Mouse (Mus musculus) stomach, adult 2 months (tissue): ENCODE results near the gene Safb. TPM values are rescaled to one million over a fixed set of nuclear protein-coding genes. Genes with fewer than 3 reads are reported as not detected.

Experiments used
- polyA plus RNA-seq: library from polyadenylated mRNA; depleted of rRNA; stranded (reverse); fragments of >200 nt; gene quantifications from 2 replicates; pipeline ENCODE4 v1.2.3, GENCODE M21; 2012; rRNA removed

Safb gene
- 42.0 and 56.8 TPM in 2 replicates for polyA plus RNA-seq

GRCm38 (mm10) chr17:56584257-56585130, at the start of gene Safb, which contains the start of gene Safb2:
Gene Safb, plus strand, starts transcription at chr17:56584825.
Gene Safb2, minus strand, starts transcription at chr17:56584585.

GRCm38 (mm10) chr17:56554122-56554551, 30.5 kb upstream of the Safb start, which contains the start of gene Gm20219:
Gene Gm20219, minus strand, starts transcription at chr17:56554387.

GRCm38 (mm10) chr17:56609452-56610171, 25.0 kb downstream of the Safb start, which contains the start of gene 2410015M20Rik:
Gene 2410015M20Rik, minus strand, starts transcription at chr17:56609771.

GRCm38 (mm10) chr17:56613236-56613844, 28.7 kb downstream of the Safb start, which contains the start of gene Rpl36:
Gene Rpl36, plus strand, starts transcription at chr17:56613416.

GRCm38 (mm10) chr17:56626754-56627470, 42.3 kb downstream of the Safb start, which contains the start of gene Lonp1:
Gene Lonp1, minus strand, starts transcription at chr17:56626887.

GRCm38 (mm10) chr17:56627530-56628277, 43.1 kb downstream of the Safb start, which contains the start of gene Catsperd:
Gene Catsperd, plus strand, starts transcription at chr17:56628143.

Other genes starting within 250 kb of the Safb start
- gene Ptprs, start 108.3 kb upstream of the Safb start, polyA plus RNA-seq = 51.4 and 69.9 TPM in 2 replicates
- gene Znrf4, start 72.4 kb upstream of the Safb start, polyA plus RNA-seq = not detected in 2 replicates
- 18.8 and 19.0 TPM in 2 replicates for gene Gm20219, start 30.4 kb upstream of the Safb start, polyA plus RNA-seq
- 39.6 and 58.7 TPM in 2 replicates for gene Safb2, start 240 bp upstream of the Safb start, polyA plus RNA-seq
- gene 2410015M20Rik, start 24.9 kb downstream of the Safb start, polyA plus RNA-seq = 65.1 and 76.9 TPM in 2 replicates
- gene Rpl36, start 28.6 kb downstream of the Safb start, polyA plus RNA-seq = 923 and 1,272 TPM in 2 replicates
- 30.8 and 35.7 TPM in 2 replicates for gene Lonp1, start 42.1 kb downstream of the Safb start, polyA plus RNA-seq
- 0.05 and 0.08 TPM in 2 replicates for gene Catsperd, start 43.3 kb downstream of the Safb start, polyA plus RNA-seq
- 41.3 and 41.5 TPM in 2 replicates for gene Ranbp3, start 88.5 kb downstream of the Safb start, polyA plus RNA-seq
- 612 and 926 TPM in 2 replicates for gene Ndufa11, start 132.9 kb downstream of the Safb start, polyA plus RNA-seq
- 12.7 and 17.2 TPM in 2 replicates for gene Vmac, start 133.2 kb downstream of the Safb start, polyA plus RNA-seq
- 61.1 and 186 TPM in 2 replicates for gene Nrtn, start 172.7 kb downstream of the Safb start, polyA plus RNA-seq
- gene Dus3l, start 179.9 kb downstream of the Safb start, polyA plus RNA-seq = 42.5 and 43.8 TPM in 2 replicates
- 2.9 and 3.5 TPM in 2 replicates for gene Prr22, start 185.4 kb downstream of the Safb start, polyA plus RNA-seq
- gene Rfx2, start 246.2 kb downstream of the Safb start, polyA plus RNA-seq = 10.5 and 10.9 TPM in 2 replicates